Mouse (Mus musculus): ENCODE results near the gene Hbb-bs. TPM values are rescaled to one million over a fixed set of nuclear protein-coding genes. Genes with fewer than 3 reads are reported as not detected.

Gene Hbb-bs
- total and polyA plus RNA-seq, 3 experiments, result 5.7 TPM; not detected in 2

DNA sequence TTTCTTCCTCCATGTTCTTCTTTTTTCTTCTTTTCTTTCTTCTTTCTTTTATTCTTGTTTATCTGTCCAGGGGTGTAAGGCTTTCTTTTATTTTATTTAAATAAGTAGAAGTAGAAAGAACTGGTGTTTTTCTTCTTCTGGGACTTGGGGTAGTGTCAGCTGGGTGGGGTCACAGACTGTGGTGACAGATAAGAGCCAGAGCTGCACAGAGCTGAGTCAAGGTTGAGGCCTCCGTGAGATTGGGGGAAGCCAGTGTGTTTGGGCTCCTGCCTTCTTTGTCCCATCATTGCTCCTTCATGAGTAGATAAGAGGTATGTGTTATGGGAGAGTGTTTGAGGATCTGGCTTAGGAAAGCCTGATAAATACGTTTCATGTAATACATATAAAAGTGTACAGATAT, 31.2 kb upstream of the Hbb-bs start:
- no peaks in the 10 kb centered on the region for H3K9me3 ChIP-seq (replicated peaks; ENCODE audit: low read length)
- TF ChIP-seq ZC3H11A (IDR thresholded peaks at IDR 0.05; ENCODE audit: low read depth, low read length) (no peak), ZMIZ1 (IDR thresholded peaks at IDR 0.05; ENCODE audit: low read depth, low read length) (no peak), TCF12 (IDR thresholded peaks at IDR 0.05; ENCODE audit: low read depth, low read length) (no peak), E2F4 (IDR thresholded peaks at IDR 0.05; ENCODE audit: insufficient replicate concordance, low read depth, low read length) (no peak), MAFK (IDR thresholded peaks at IDR 0.05; ENCODE audit: insufficient replicate concordance, low read length) (no peak), MAZ (IDR thresholded peaks at IDR 0.05; ENCODE audit: low read depth, low read length) (no peak), POLR2AphosphoS2 (IDR thresholded peaks at IDR 0.05; ENCODE audit: low read depth, low read length) (no peak), ETS1 (conservative IDR thresholded peaks at IDR 0.05; ENCODE audit: low read depth, low read length) (no peak), JUN (IDR thresholded peaks at IDR 0.05; ENCODE audit: insufficient read depth, low read depth, low read length) (no peak), NELFE (IDR thresholded peaks at IDR 0.05; ENCODE audit: low read depth, low read length) (no peak), ZKSCAN1 (IDR thresholded peaks at IDR 0.05; ENCODE audit: borderline replicate concordance, low read depth, low read length) (no peak), EP300 (IDR thresholded peaks at IDR 0.05; ENCODE audit: low read length) (no peak), PAX5 (IDR thresholded peaks at IDR 0.05; ENCODE audit: low read length) (no peak), ZNF384 (IDR thresholded peaks at IDR 0.05; ENCODE audit: low read depth, low read length) (no peak)
- dilution Hi-C loops (cut with MboI; ENCODE audit: extremely low pct_ligation_motif_present, extremely low pct_unique_long_range_greater_than_20kb, low sequenced_read_pairs) (no loop called here), in situ Hi-C loops (cut with MboI; ENCODE audit: low pct_ligation_motif_present, low pct_unique_long_range_greater_than_20kb, low sequenced_read_pairs) (no loop called here)
- no peak overlapping the region for H3K4me2 ChIP-seq (ENCODE audit: insufficient read depth, low read depth, poor library complexity, severe bottlenecking)
- H3K79me2 ChIP-seq (replicated peaks; ENCODE audit: control insufficient read depth, extremely low read depth, insufficient read depth, poor library complexity, severe bottlenecking), result no peaks in the 10 kb centered on the region
- no peaks in the 10 kb centered on the region for H3K27me3 ChIP-seq (replicated peaks)
- H3K9ac ChIP-seq (ENCODE audit: insufficient read depth, low read depth), result no peak overlapping the region
- no peak overlapping the region for H3K27ac ChIP-seq (ENCODE audit: insufficient read depth, low read depth)
- peaks cover 8 to 33% of the 10 kb centered on the region in 2 experiments; a peak in 3 of 4 replicates for H3K4me1 ChIP-seq (ENCODE audit: control insufficient read depth in 1 of 2, insufficient read depth in 2 of 2)
- H3K36me3 ChIP-seq (replicated peaks in 1 of 2; ENCODE audit: control insufficient read depth in 1 of 2, insufficient read depth in 1 of 2, low read length in 1 of 2), result no peaks in the 10 kb centered on the region
- H3K4me3 ChIP-seq (replicated peaks in 1 of 3; ENCODE audit: low read depth in 2 of 3, low read length in 2 of 3, poor library complexity in 1 of 3), result no peak overlapping the region
- DNase-seq (ENCODE audit: extremely low read depth), result no peak

GRCm38 (mm10) chr7:103854669-103855068, 26.8 kb upstream of the Hbb-bs start:
- TF ChIP-seq PAX5 (IDR thresholded peaks at IDR 0.05; ENCODE audit: low read length), result no peak
- Histone ChIP-seq H3K9me3 (replicated peaks; ENCODE audit: low read length) (no peaks in the 10 kb centered on the region), H3K9ac (ENCODE audit: insufficient read depth, low read depth) (no peak overlapping the region), H3K27ac (ENCODE audit: insufficient read depth, low read depth) (no peak overlapping the region), H3K4me1 (ENCODE audit: control insufficient read depth in 1 of 2, insufficient read depth in 2 of 2) (peaks cover 0 to 7% of the 10 kb centered on the region in 2 experiments; a peak in 2 of 4 replicates), H3K79me2 (replicated peaks; ENCODE audit: control insufficient read depth, extremely low read depth, insufficient read depth, poor library complexity, severe bottlenecking) (no peaks in the 10 kb centered on the region), H3K36me3 (replicated peaks in 1 of 2; ENCODE audit: control insufficient read depth in 1 of 2, insufficient read depth in 1 of 2, low read length in 1 of 2) (no peaks in the 10 kb centered on the region), H3K27me3 (replicated peaks) (no peaks in the 10 kb centered on the region), H3K4me2 (ENCODE audit: insufficient read depth, low read depth, poor library complexity, severe bottlenecking) (no peak overlapping the region), H3K4me3 (replicated peaks in 1 of 3; ENCODE audit: low read depth in 2 of 3, low read length in 2 of 3, poor library complexity in 1 of 3) (no peak overlapping the region)
- dilution Hi-C loops (cut with MboI; ENCODE audit: extremely low pct_ligation_motif_present, extremely low pct_unique_long_range_greater_than_20kb, low sequenced_read_pairs) (no loop called here), in situ Hi-C loops (cut with MboI; ENCODE audit: low pct_ligation_motif_present, low pct_unique_long_range_greater_than_20kb, low sequenced_read_pairs) (no loop called here)
- no peak for DNase-seq (ENCODE audit: extremely low read depth)

- H3K4me2 ChIP-seq (ENCODE audit: insufficient read depth, low read depth, poor library complexity, severe bottlenecking), result no peak within 1 kb of the TSS
- in situ Hi-C loops (cut with MboI; ENCODE audit: low pct_ligation_motif_present, low pct_unique_long_range_greater_than_20kb, low sequenced_read_pairs) (no loop called here), dilution Hi-C loops (cut with MboI; ENCODE audit: extremely low pct_ligation_motif_present, extremely low pct_unique_long_range_greater_than_20kb, low sequenced_read_pairs) (no loop called here)
- no peak for TF ChIP-seq KAT2A (IDR thresholded peaks at IDR 0.05; ENCODE audit: insufficient replicate concordance, low read length)
- TF ChIP-seq PAX5 (IDR thresholded peaks at IDR 0.05; ENCODE audit: low read length), result no peak
- no peak for TF ChIP-seq GABPA (IDR thresholded peaks at IDR 0.05; ENCODE audit: insufficient replicate concordance, low read depth, low read length)
- no peak for TF ChIP-seq USF2 (conservative IDR thresholded peaks at IDR 0.05; ENCODE audit: low read depth, low read length)
- no peak for TF ChIP-seq BHLHE40 (IDR thresholded peaks at IDR 0.05; ENCODE audit: low read depth, low read length)
- no peak for TF ChIP-seq POLR2A (IDR thresholded peaks at IDR 0.05; ENCODE audit: low read depth, low read length)
- TF ChIP-seq MEF2A (IDR thresholded peaks at IDR 0.05; ENCODE audit: borderline replicate concordance, low read depth, low read length), result no peak
- TF ChIP-seq ELF1 (IDR thresholded peaks at IDR 0.05; ENCODE audit: low read depth, low read length), result no peak
- no peak for TF ChIP-seq USF1 (IDR thresholded peaks at IDR 0.05; ENCODE audit: low read depth, low read length)
- TF ChIP-seq ZNF384 (IDR thresholded peaks at IDR 0.05; ENCODE audit: low read depth, low read length), result no peak
- no peak for TF ChIP-seq MAFK (IDR thresholded peaks at IDR 0.05; ENCODE audit: insufficient replicate concordance, low read length)
- TF ChIP-seq TBP (conservative IDR thresholded peaks at IDR 0.05; ENCODE audit: low read depth, low read length), result no peak
- H3K27ac ChIP-seq (ENCODE audit: insufficient read depth, low read depth), result no peak within 1 kb of the TSS
- no peaks in the 10 kb centered on the region for H3K27me3 ChIP-seq (replicated peaks)
- no peaks in the 10 kb centered on the region for H3K79me2 ChIP-seq (replicated peaks; ENCODE audit: control insufficient read depth, extremely low read depth, insufficient read depth, poor library complexity, severe bottlenecking)
- H3K4me3 ChIP-seq (replicated peaks in 1 of 3; ENCODE audit: low read depth in 2 of 3, low read length in 2 of 3, poor library complexity in 1 of 3), result no peak within 1 kb of the TSS
- H3K4me1 ChIP-seq (ENCODE audit: control insufficient read depth in 1 of 2, insufficient read depth in 2 of 2), result no peaks in the 10 kb centered on the region; a peak in 1 of 4 replicates
- no peaks in the 10 kb centered on the region for H3K36me3 ChIP-seq (replicated peaks in 1 of 2; ENCODE audit: control insufficient read depth in 1 of 2, insufficient read depth in 1 of 2, low read length in 1 of 2)
- no peak within 1 kb of the TSS for H3K9ac ChIP-seq (ENCODE audit: insufficient read depth, low read depth)
- no peaks in the 10 kb centered on the region for H3K9me3 ChIP-seq (replicated peaks; ENCODE audit: low read length)
- DNase-seq (ENCODE audit: extremely low read depth), result no peak
These were observed 25.2 kb upstream of the Hbb-bs start, which contains the start of gene Hbb-y for GRCm38 (mm10) chr7:103853090-103853489. TSS of gene Hbb-y (minus strand) at chr7:103853216.
